Mouse (Mus musculus): ENCODE data around the gene Heatr5a. TPM values are rescaled to one million over a fixed set of nuclear protein-coding genes. Genes with fewer than 3 reads are reported as not detected.
A peak's percentile ranks its signal among the peaks of the same experiment; 100 is the strongest.

The Heatr5a gene
- polyA plus RNA-seq, 1 experiment from 2014 or later = 5.2 TPM

DNA sequence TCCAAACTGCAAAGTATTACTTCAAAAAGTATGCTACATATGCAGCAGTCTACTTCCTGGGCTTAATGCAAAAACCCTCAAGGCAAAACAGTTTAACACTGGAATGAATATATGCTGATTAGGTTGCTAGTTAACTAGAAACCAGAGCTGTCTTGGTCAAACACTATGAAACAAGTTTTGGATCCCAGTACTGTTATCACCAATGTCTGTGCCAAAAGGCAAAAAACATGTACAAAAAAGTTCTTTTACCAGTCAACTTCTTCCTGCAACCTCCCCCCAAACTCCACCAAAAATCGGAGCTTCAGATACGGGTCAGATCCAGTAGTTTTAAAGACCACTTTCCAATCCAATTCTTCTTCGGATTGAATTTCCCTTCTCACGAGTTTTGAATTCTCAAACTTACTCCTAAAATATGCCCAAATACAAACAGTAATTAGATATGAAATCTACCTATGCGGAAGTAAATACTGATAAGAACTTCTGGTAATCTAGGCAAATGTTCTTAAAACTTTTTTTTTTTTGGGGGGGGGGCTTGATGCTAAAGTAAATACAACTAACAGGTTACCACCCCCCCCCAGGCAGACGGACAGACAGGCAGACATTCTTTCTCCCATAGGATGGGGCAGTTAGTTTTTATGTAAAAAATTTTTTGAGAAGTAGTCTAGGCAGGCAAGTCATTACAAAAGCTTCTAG, 143.0 kb downstream of the Heatr5a start:
- peaks cover 19% of the 10 kb centered on the region for H3K36me3 ChIP-seq (ENCODE audit: control insufficient read depth, insufficient read depth)
- no peak for ATAC-seq (ENCODE audit: low read depth)
- peak overlapping the region; percentile 65 for H3K4me2 ChIP-seq (ENCODE audit: low read depth, low read length)
- peak overlapping the region; percentile 100 for H3K9ac ChIP-seq (ENCODE audit: low read depth, low read length)
- no peaks in the 10 kb centered on the region for H3K9me3 ChIP-seq (replicated peaks; ENCODE audit: control insufficient read depth, low read length)
- peaks cover 30% of the 10 kb centered on the region for H3K4me1 ChIP-seq (ENCODE audit: control insufficient read depth, low read depth, low read length)
- peak overlapping the region; percentile 100 for H3K27ac ChIP-seq (ENCODE audit: low read length)
- 3% methylated on average over 6 of the region's 6 CpGs for WGBS (ENCODE audit: insufficient replicate concordance)
- H3K4me3 ChIP-seq (ENCODE audit: low read depth, low read length) = peak overlapping the region; percentile 95
- no peaks in the 10 kb centered on the region for H3K27me3 ChIP-seq (ENCODE audit: control insufficient read depth, insufficient read depth, low read depth, low read length)

Other genes starting within 250 kb of the Heatr5a start
- gene Hectd1, start 141.8 kb downstream of the Heatr5a start, polyA plus RNA-seq (2015; fragmentation: Nextera tagmentation; extraction: Ambion mirVana) = 23.6 and 24.6 TPM in 2 replicates
- gene Dtd2, start 35.2 kb upstream of the Heatr5a start, polyA plus RNA-seq (2015; fragmentation: Nextera tagmentation; extraction: Ambion mirVana) = 10.4 and 12.8 TPM in 2 replicates
- gene Gpr33, start 56.7 kb upstream of the Heatr5a start, polyA plus RNA-seq (2015; fragmentation: Nextera tagmentation; extraction: Ambion mirVana) = not detected in 2 replicates
- gene Nubpl, start 126.4 kb upstream of the Heatr5a start, polyA plus RNA-seq (2015; fragmentation: Nextera tagmentation; extraction: Ambion mirVana) = 3.5 and 4.0 TPM in 2 replicates

All from liver, embryonic 16.5 days (tissue).